Mouse (Mus musculus): ENCODE measurements at regions not wholly inside any gene's neighbourhood (a gene's known extent, or its start where the extent isn't known, plus 50 kb on each side); places are given as distances from the start of the nearest gene placed in this dataset.
A peak's percentile ranks its signal among the peaks of the same experiment; 100 is the strongest.

- WGBS, result 67% methylated on average over 6 of the region's 6 CpGs
- H3K4me1 ChIP-seq (ENCODE audit: control insufficient read depth, insufficient read depth, low read depth, low read length), result no peaks in the 10 kb centered on the region
- no peaks in the 10 kb centered on the region for H3K9me3 ChIP-seq (ENCODE audit: control insufficient read depth, low read length)
- no peak overlapping the region for H3K4me3 ChIP-seq (ENCODE audit: low read length)
- ATAC-seq, result no peak
- no peak overlapping the region for H3K9ac ChIP-seq (ENCODE audit: low read depth, low read length)
- H3K27ac ChIP-seq (ENCODE audit: low read depth, low read length), result no peak overlapping the region
- no peaks in the 10 kb centered on the region for H3K27me3 ChIP-seq (replicated peaks; ENCODE audit: control insufficient read depth, insufficient read depth, low read length)
- no peaks in the 10 kb centered on the region for H3K36me3 ChIP-seq (ENCODE audit: control insufficient read depth, insufficient read depth, low read length)
- H3K4me2 ChIP-seq (ENCODE audit: low read length), result no peak overlapping the region
These were observed 50.9 kb upstream of the 1810046K07Rik start for GRCm38 (mm10) chr9:51379589-51379988.

- H3K4me2 ChIP-seq (ENCODE audit: low read length), result no peak overlapping the region
- no peaks in the 10 kb centered on the region for H3K4me1 ChIP-seq (ENCODE audit: control insufficient read depth, insufficient read depth, low read depth, low read length)
- no peak overlapping the region for H3K4me3 ChIP-seq (ENCODE audit: low read length)
- H3K27ac ChIP-seq (ENCODE audit: low read depth, low read length), result no peak overlapping the region
- WGBS, result 83% methylated on average over 2 of the region's 2 CpGs
- H3K36me3 ChIP-seq (ENCODE audit: control insufficient read depth, insufficient read depth, low read length), result no peaks in the 10 kb centered on the region
- H3K9ac ChIP-seq (ENCODE audit: low read depth, low read length), result no peak overlapping the region
- ATAC-seq, result no peak
- H3K27me3 ChIP-seq (replicated peaks; ENCODE audit: control insufficient read depth, insufficient read depth, low read length), result no peaks in the 10 kb centered on the region
- H3K9me3 ChIP-seq (ENCODE audit: control insufficient read depth, low read length), result no peaks in the 10 kb centered on the region
These were observed 65.2 kb upstream of the 1810046K07Rik start for GRCm38 (mm10) chr9:51393921-51394320.

- Histone ChIP-seq H3K27me3 (replicated peaks; ENCODE audit: control insufficient read depth, insufficient read depth, low read length) (no peaks in the 10 kb centered on the region), H3K4me2 (ENCODE audit: low read length) (0 out of 2 replicates have a peak overlapping the region, but pooled peaks have one; percentile 10), H3K4me1 (ENCODE audit: control insufficient read depth, insufficient read depth, low read depth, low read length) (no peaks in the 10 kb centered on the region), H3K36me3 (ENCODE audit: control insufficient read depth, insufficient read depth, low read length) (no peaks in the 10 kb centered on the region), H3K9ac (ENCODE audit: low read depth, low read length) (no peak overlapping the region), H3K9me3 (ENCODE audit: control insufficient read depth, low read length) (no peaks in the 10 kb centered on the region), H3K4me3 (ENCODE audit: low read length) (no peak overlapping the region), H3K27ac (ENCODE audit: low read depth, low read length) (no peak overlapping the region)
- WGBS, result 44% methylated on average over 9 of the region's 9 CpGs
- peak; percentile 40; the same call in 1 of the 2 replicates for ATAC-seq
These were observed 65.7 kb upstream of the 1810046K07Rik start for GRCm38 (mm10) chr9:51394372-51394771.

- WGBS, result 93% methylated on average over 3 of the region's 3 CpGs
- H3K4me3 ChIP-seq (ENCODE audit: low read length), result no peak overlapping the region
- H3K27me3 ChIP-seq (replicated peaks; ENCODE audit: control insufficient read depth, insufficient read depth, low read length), result no peaks in the 10 kb centered on the region
- no peaks in the 10 kb centered on the region for H3K36me3 ChIP-seq (ENCODE audit: control insufficient read depth, insufficient read depth, low read length)
- H3K9ac ChIP-seq (ENCODE audit: low read depth, low read length), result no peak overlapping the region
- no peaks in the 10 kb centered on the region for H3K4me1 ChIP-seq (ENCODE audit: control insufficient read depth, insufficient read depth, low read depth, low read length)
- no peak overlapping the region for H3K27ac ChIP-seq (ENCODE audit: low read depth, low read length)
- no peak overlapping the region for H3K4me2 ChIP-seq (ENCODE audit: low read length)
- ATAC-seq, result no peak
- no peaks in the 10 kb centered on the region for H3K9me3 ChIP-seq (ENCODE audit: control insufficient read depth, low read length)
These were observed 68.1 kb upstream of the 1810046K07Rik start for GRCm38 (mm10) chr9:51396801-51397200.

- H3K4me1 ChIP-seq (ENCODE audit: control insufficient read depth, insufficient read depth, low read depth, low read length), result no peaks in the 10 kb centered on the region
- H3K36me3 ChIP-seq (ENCODE audit: control insufficient read depth, insufficient read depth, low read length), result no peaks in the 10 kb centered on the region
- no peak overlapping the region for H3K27ac ChIP-seq (ENCODE audit: low read depth, low read length)
- no peaks in the 10 kb centered on the region for H3K9me3 ChIP-seq (ENCODE audit: control insufficient read depth, low read length)
- WGBS, result 10% methylated on average over 1 of the region's 1 CpGs
- no peak overlapping the region for H3K4me2 ChIP-seq (ENCODE audit: low read length)
- no peaks in the 10 kb centered on the region for H3K27me3 ChIP-seq (replicated peaks; ENCODE audit: control insufficient read depth, insufficient read depth, low read length)
- no peak for ATAC-seq
- no peak overlapping the region for H3K4me3 ChIP-seq (ENCODE audit: low read length)
- H3K9ac ChIP-seq (ENCODE audit: low read depth, low read length), result no peak overlapping the region
These were observed 69.0 kb upstream of the 1810046K07Rik start for GRCm38 (mm10) chr9:51397589-51398220.

GRCm38 (mm10) chr9:51398886-51399285 is 70.2 kb upstream of the 1810046K07Rik start:
- Histone ChIP-seq H3K4me2 (ENCODE audit: low read length) (no peak overlapping the region), H3K9ac (ENCODE audit: low read depth, low read length) (no peak overlapping the region), H3K4me3 (ENCODE audit: low read length) (no peak overlapping the region), H3K36me3 (ENCODE audit: control insufficient read depth, insufficient read depth, low read length) (no peaks in the 10 kb centered on the region), H3K4me1 (ENCODE audit: control insufficient read depth, insufficient read depth, low read depth, low read length) (no peaks in the 10 kb centered on the region), H3K9me3 (ENCODE audit: control insufficient read depth, low read length) (no peaks in the 10 kb centered on the region), H3K27me3 (replicated peaks; ENCODE audit: control insufficient read depth, insufficient read depth, low read length) (no peaks in the 10 kb centered on the region), H3K27ac (ENCODE audit: low read depth, low read length) (no peak overlapping the region)
- WGBS, result 71% methylated on average over 4 of the region's 4 CpGs
- no peak for ATAC-seq

- no peak overlapping the region for H3K4me2 ChIP-seq (ENCODE audit: low read length)
- H3K4me3 ChIP-seq (ENCODE audit: low read length), result no peak overlapping the region
- no peak for ATAC-seq
- no peak overlapping the region for H3K9ac ChIP-seq (ENCODE audit: low read depth, low read length)
- no peaks in the 10 kb centered on the region for H3K4me1 ChIP-seq (ENCODE audit: control insufficient read depth, insufficient read depth, low read depth, low read length)
- no peaks in the 10 kb centered on the region for H3K9me3 ChIP-seq (ENCODE audit: control insufficient read depth, low read length)
- no peaks in the 10 kb centered on the region for H3K27me3 ChIP-seq (replicated peaks; ENCODE audit: control insufficient read depth, insufficient read depth, low read length)
- WGBS, result 55% methylated on average over 4 of the region's 4 CpGs
- H3K27ac ChIP-seq (ENCODE audit: low read depth, low read length), result no peak overlapping the region
- no peaks in the 10 kb centered on the region for H3K36me3 ChIP-seq (ENCODE audit: control insufficient read depth, insufficient read depth, low read length)
These were observed 70.6 kb upstream of the 1810046K07Rik start for GRCm38 (mm10) chr9:51399356-51399755.

GRCm38 (mm10) chr9:51401779-51402178 is 73.1 kb upstream of the 1810046K07Rik start:
- Histone ChIP-seq H3K9ac (ENCODE audit: low read depth, low read length) (no peak overlapping the region), H3K4me1 (ENCODE audit: control insufficient read depth, insufficient read depth, low read depth, low read length) (no peaks in the 10 kb centered on the region)
- 85% methylated on average over 3 of the region's 3 CpGs for WGBS

GRCm38 (mm10) chr9:51407978-51408377 is 79.3 kb upstream of the 1810046K07Rik start:
- Histone ChIP-seq H3K27me3 (replicated peaks; ENCODE audit: control insufficient read depth, insufficient read depth, low read length) (no peaks in the 10 kb centered on the region), H3K9ac (ENCODE audit: low read depth, low read length) (no peak overlapping the region), H3K4me1 (ENCODE audit: control insufficient read depth, insufficient read depth, low read depth, low read length) (no peaks in the 10 kb centered on the region), H3K27ac (ENCODE audit: low read depth, low read length) (no peak overlapping the region), H3K36me3 (ENCODE audit: control insufficient read depth, insufficient read depth, low read length) (no peaks in the 10 kb centered on the region), H3K9me3 (ENCODE audit: control insufficient read depth, low read length) (no peaks in the 10 kb centered on the region), H3K4me3 (ENCODE audit: low read length) (no peak overlapping the region), H3K4me2 (ENCODE audit: low read length) (no peak overlapping the region)
- no peak for ATAC-seq
- WGBS, result 72% methylated on average over 1 of the region's 1 CpGs

More at GRCm38 (mm10) chr9:51401779-51402178, 73.1 kb upstream of the 1810046K07Rik start:
- no peak for ATAC-seq
- H3K27ac ChIP-seq (ENCODE audit: low read depth, low read length), result no peak overlapping the region
- no peaks in the 10 kb centered on the region for H3K9me3 ChIP-seq (ENCODE audit: control insufficient read depth, low read length)
- H3K36me3 ChIP-seq (ENCODE audit: control insufficient read depth, insufficient read depth, low read length), result no peaks in the 10 kb centered on the region
- no peak overlapping the region for H3K4me3 ChIP-seq (ENCODE audit: low read length)
- no peaks in the 10 kb centered on the region for H3K27me3 ChIP-seq (replicated peaks; ENCODE audit: control insufficient read depth, insufficient read depth, low read length)
- no peak overlapping the region for H3K4me2 ChIP-seq (ENCODE audit: low read length)
